Mouse (Mus musculus) spleen, adult 12 weeks (tissue): Measurements from ENCODE around the gene Tmc8.
"Not testable (repeated sequence)": the region's sequence is repeated elsewhere in the genome, so short reads cannot be mapped to it uniquely, and the experiment has no call there.

Experiments
- DNase-seq: peaks from one replicate; pipeline ENCODE4 v3.0.0; 2022; ENCODE audit warnings: low spot score

The Tmc8 gene

DNA sequence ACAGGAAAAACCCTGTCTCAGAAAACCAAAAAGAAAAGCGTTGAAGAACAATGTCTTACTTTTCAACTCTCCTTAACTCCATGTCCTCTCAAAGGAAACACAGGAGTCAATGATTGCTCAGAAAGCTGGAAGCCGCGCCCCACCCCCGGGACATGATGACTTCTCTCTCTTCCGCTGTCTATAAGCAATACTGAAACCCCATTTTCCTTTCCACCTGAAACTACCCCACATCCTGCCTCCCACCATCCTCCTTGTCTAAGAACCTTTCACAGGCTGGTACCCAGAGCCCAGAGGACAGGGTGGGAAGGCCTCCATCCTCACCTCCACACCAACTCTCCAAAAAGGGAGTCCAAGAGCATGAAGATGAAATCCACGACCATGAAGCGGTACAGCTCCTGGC, 9.5 kb upstream of the Tmc8 start:
- no peak for DNase-seq

DNA sequence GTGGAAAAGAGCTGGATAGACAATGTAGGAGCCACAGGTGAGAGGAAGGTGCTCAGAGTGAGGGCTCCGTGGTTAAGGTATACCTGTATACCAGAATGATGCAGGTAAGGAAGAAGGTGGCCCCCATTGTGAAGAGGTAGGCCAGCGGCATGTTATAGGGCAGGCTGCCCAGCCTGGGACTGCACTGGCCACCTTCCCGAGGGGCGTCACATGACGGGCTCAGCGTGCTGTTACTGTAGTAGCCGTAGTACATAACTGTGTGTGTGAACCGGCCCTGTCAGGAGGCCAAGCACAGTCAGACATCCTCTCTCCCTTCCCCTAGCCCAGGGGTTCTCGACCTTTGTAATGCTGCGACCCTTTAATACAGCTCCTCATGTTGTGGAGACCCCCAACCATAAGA, 7.0 kb upstream of the Tmc8 start:
- no peak for DNase-seq

DNA sequence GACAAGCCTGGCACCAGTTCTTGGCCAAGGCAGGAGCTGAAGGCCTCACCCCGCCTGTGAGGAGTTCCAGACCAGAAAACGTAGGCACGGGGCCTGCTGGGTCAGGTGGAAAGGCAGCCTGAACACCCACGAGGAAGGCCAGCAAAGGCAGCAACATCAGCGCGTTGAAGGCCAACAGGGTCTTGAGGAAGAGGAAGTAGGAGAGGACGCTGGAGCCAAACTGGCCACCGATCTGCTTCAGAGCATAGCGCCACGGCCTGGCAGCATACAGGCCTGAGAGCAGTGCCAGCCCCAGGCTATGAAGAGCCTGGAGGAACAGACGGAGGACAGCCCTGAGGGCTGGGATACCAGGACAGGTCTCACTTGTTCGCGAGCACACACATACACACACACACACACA, 6.3 kb upstream of the Tmc8 start:
- no peak for DNase-seq

DNA sequence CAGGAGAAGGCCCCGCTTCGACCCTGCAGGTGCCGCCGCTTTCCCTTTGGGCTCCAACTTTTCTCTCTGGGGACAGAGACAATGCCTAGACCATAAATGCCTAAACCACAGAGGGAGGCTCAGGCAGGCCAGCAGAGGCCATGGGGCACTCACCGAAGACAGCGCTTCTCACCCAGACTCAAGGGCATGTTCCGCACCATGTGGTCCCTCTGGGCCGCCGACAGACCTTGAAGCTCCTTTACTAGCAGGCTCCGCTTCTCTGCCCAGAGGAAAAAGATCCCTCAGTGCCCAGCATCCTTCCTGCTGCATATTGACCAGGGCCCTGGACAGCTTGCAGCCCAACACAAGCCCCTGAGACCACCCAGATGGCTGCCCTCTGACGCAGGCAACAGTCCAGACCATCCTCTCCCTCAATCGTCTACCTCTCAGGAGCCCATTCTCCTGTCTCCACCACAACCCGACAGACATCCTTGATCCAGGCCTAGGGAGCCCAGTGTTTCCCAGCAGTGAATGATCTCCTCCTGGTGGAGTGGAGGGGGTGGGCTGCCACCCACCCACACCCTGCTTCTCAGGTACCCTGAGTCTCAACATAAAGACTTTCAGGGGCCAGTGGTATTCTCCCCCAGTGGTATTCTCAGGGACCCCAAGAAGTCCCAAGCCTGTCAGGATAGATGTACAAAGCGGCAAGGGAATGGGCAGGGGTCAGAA, 5.6 kb upstream of the Tmc8 start:
- no peak for DNase-seq

DNA sequence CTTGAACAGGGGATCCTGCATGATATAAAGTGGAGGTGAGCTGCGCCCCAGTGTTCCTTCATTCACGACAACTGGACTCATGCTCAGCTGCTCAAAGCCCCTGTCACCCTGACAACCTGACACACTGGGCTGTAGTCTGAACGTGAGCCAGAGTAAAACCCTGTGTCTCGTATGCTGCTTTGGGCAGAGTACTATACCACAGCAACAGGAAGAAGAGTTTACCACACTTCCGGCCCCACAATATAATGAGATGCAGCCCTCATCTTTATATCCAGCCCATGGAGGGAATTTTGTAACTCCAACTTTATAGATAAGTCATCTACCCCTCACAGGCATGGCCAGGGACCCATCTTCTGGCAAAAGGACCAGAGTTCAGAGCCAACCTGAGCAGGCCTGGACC, 4.8 kb upstream of the Tmc8 start:
- no peak for DNase-seq

DNA sequence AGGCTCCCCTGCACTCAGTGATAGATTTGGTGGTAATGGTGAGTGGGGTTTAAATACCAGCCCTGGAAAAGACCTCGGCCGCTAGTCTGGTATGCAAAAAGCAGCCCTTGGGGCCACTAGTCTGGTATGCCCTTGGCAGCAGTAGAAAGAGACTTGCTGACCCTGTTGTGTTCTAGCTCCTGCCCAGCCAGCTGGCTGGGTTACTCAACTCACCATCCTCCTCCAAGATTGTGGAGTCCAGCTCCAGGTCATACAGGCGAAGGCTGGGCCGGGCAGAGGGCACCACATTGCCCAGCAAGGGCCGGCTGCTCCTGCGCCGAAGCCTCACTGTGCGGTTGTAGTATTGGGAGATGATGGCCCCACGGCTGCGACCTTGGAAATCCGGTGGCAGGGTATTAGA, 3.8 kb upstream of the Tmc8 start:
- DNase-seq: no peak

DNA sequence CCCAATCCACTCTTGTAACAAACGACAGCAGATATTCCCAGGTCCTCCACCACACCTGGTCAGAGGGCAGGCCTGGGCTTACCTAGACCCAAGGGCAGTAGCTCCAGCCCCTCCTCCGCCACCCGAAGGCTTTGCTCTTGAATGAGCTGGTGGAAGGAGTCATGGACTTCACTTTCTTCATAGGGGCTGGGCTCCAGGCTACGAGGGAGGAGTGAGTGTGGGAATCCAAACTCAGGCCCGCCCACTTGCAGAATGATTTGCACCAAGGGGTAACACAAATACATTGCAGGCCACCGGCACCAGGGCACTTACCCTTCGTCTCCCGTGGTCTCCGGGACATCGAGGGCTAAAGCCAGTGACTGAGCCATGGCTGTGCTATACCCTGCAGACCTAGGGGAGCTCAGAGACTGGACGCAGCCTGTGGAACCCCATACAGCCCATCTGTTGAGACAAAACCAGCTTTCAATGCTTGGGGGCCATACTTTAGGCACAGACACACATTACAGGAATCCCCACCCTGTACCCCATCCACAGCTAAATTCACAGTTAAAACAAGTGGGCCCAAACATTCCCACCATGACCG, 2.9 kb upstream of the Tmc8 start:
- DNase-seq: peak; percentile 41

DNA sequence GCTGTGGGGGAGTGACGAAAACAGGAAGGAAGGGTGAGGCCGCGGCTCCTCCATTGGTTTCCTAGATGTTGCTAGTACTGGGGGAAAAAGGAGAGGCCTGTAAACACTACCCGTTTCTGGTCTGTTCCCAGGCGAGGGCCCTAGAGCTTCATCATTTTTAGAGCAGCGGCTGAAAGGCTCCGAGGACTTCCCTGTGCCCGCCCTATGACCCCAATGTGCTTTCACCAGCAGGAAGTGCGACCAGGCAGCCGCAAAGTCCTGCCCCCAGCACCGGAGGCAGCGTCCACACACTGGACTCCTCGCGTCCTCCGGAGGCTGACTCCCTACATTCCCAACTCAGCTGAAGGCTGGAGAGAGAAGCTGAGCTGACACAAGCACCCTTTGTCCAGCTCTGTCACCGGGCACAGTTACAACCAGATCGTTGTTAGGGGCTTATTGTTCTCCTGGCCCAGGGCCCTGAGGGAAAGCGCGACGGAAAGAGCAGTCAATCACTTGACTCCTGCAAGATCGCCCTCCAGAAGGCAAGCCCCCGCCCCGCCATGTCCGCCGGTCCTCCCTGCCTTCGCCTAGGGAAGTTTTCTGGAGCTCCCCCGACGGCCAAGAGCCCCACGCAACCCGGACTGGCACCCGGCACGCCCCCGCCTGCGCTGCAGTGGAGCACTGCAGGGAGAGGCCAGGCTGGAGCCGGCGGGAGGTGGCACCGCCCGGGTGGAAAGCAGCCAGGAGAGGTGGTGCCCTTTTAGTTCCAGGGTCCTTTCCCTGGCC, 2.3 kb upstream of the Tmc8 start:
- peak; percentile 67 for DNase-seq

DNA sequence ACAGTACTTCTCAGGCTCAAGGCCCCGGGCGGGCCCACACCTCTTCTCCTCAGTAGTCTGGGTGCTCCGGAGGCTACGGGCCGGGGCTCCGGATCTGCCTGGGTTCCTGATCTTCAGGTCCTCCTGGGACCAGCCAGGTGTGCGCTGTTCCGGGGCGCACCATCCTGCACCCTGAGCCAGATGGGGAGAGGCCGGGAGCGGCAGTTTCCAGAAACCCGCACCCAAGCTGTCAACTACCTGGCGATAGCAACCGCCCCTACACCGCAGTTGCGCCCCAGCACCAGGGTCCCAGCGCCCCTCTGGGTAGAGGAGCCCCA, 1.7 kb upstream of the Tmc8 start:
- DNase-seq: no peak

DNA sequence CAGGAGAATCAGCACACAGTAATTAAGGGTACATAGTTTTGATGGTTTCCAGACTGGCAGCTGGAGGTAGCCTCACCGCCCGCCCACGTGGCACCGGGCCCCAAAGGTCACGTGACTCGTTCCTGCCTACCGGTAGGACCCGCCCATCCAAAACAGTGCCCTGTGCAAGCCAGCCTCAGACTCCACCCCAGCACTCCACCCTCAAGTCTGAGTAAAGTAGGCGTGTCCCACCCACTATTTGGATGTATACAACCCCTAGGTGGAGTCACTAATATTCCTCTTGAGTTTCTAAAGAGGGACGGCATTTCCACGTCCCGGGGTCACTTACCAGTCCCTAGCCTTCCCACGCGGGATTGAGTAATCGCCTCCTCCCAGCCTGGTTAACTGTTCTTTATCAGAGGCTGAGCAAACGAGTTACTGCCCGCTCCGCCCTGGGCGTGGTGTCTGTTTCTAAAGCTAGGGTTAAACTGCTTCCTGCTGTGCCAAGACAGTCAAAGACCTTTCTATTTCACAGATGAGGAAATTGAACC, 1.2 kb upstream of the Tmc8 start:
- peak; percentile 92 for DNase-seq

DNA sequence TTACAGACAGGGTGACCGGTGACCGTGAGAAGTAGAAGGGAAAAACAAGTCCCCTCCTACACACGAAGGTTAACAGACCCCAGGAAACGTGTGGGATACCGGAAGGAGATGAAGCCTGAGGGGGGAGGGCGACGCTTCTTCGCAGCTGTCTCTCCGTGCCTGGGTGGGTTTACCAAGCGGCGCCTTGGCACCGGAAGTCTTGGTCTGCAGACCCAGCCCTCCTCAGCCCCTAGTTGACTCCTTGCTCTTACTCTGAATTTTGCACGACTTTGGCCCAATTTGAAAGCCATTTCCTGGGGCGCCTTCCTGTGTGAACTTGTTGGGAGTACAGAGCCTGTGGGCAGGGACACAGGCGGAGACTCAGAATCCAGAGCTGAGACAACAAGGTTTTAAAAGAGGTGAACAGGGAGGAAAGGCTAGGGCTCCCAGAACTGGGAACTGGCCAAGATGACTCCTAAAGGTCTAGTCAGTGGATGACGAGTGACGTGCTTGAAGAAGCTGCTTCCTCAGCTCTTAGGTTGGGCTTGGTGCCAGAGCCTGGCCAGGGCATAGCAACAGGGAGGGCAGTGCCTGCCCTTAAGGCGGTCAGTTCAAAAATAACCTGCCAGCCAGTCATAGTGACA, 566 bp upstream of the Tmc8 start:
- DNase-seq: peak; percentile 67

DNA sequence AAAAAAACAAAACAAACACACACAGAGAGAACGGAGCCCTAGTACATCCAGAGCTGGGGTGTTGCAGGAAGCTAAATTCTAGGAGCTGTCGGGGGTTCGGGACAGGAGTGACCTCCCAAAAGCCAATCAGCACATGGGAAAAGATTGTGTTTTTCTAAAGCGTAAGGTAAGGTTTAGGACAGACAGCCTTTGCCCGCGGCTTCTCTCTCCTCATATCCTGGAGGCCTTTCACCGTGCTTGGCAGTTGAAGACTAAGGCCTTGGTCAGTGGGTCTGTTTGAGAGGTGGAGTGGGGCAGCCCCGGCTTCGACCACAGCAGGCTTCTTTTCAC, 794 bp downstream of the Tmc8 start:
- no peak for DNase-seq

DNA sequence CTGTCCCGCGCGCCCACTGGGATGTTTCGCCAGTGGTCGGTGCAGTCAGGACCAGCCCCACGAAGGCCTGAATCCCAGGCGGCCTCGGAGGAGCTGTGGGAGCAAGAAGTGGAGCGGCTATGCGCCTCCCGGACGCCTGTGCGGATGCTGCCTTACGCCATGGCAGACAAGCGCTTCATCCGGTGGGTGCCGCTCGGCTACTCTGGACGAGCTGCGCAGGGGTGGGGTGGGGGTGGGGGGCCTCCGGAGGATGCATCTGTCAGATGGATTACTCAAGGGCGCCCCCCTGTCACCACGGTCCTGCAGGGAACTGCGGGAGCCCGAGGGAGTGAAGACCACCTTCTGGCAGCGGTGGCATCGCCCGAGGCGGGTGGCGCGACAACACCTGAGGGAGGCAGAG, 1.2 kb downstream of the Tmc8 start:
- DNase-seq: peak; percentile 66

DNA sequence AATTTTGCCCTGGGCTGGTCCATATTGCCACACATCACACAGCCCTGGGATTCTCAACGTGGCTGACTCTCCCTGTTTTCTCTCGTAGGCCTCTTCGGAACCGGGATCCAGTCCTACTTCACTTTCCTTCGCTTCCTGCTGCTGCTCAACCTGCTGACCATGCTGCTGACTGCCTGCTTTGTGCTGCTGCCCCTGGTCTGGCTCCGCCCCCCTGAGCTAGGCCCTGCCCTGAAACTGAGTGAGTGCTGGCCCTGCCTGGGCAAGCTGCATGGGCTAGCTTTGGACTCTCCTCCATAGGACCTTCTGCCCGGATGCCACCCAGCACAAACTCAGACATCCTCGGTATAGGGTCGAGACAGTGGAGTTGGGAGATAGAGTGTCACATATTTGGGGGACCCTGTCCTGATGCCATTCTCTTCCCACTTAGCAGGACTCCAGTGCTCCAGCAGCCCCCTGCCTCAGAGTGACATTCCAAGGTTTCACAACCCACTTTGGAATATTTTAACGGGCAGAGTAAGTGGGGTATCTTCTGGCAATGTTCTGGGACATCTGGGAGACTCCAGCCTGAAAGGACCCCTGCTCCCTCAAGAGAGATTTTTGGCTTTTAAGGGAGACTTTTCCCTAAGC, 1.9 kb downstream of the Tmc8 start:
- DNase-seq: peak; percentile 57

DNA sequence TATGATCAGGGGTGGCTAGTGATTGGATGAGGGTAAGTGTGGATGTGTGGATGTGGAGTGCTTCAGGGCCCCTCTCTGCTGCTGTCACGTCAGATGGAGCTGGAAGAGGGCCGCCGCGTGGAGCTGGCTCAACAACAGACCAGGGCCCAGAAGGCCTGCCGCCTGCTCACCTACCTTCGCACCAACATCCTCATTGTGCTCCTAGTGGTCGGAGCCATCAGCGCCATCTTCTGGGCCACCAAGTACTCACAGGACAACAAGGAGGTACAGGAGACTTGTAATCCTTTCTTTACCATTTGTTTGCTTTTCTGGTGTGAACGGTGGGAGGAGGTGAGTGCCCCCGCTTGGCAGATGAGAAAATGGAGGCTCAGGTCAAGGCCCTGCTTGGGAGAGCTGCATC, 4.4 kb downstream of the Tmc8 start:
- peak; percentile 52 for DNase-seq

DNA sequence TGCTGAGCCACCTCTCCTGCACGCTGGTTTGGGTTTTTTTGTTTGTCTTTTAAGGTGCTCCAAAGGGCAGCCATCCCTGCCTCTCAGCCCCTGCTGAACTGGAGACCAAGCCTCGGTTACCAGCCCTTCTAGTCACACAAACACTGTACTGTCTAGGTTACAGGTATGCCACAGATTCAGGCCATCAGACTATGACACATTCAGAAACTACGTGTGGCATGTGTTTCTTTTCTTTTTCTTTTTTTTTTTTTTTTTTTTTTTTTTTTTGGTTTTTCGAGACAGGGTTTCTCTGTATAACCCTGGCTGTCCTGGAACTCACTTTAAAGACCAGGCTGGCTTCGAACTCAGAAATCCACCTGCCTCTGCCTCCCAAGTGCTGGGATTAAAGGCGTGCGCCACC, 6.6 kb downstream of the Tmc8 start:
- not testable (repeated sequence) for DNase-seq

DNA sequence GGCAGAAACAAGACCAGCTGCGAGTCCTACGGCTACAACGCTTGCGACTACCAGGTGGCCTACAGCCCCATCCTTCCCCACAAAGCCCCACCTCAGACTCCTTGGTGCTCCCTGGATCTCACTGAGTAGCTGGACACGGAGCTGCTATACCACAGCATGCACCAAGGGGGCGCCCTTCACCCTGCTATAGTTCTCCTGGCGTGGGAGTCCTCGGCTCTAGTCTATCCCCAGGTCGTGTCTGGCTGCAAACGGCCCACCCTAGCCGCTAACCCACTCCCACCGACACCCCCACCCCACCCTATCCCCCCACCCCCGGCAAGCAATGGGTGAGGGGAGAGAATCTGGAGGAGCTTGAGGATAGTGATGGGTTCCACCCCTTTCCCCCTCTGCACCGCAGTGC, 8.4 kb downstream of the Tmc8 start:
- DNase-seq: peak; percentile 64

DNA sequence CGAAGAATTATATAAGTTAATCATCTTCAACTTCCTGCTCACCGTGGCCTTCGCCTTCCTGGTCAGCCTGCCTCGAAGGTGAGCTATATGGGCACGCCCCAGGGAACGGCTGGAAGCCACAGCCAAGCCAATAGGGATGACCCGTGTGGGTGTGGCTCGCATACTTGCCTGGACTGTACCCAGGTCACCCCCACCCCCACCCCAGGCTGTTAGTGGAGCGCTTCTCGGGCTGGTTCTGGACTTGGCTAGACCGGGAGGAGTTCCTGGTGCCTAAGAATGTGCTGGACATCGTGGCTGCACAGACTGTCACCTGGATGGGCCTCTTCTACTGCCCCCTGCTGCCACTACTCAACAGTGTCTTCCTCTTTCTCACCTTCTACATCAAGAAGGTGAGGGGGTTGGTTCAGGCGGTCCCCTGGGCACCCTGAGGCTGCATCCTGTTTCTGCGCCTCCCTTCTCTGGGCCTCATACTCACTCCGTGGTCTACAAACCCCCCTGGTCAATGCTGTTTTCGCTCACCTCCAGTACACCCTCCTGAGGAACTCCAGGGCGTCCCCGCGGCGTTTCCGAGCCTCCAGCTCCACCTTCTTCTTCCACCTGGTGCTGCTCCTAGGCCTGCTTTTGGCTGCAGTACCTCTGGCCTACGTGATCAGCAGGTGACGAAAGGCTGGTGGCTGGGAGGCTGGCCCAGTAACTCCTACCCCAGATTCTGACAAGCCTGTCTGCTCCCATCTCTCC, 9.0 kb downstream of the Tmc8 start:
- DNase-seq: no peak

DNA sequence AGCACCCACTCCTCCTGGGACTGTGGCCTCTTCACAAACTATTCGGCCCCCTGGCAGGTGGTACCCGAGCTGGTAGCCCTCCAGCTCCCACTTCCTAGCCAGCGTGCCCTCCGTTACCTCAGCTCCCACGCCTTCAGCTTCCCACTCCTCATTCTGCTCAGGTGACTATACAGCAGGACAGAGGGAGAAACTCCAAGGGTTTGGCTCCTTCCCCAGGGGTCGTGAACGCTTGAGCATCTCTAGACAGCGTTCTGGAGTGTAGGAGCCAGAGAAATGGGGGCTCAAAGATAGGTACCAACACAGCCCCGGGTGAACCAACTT, 9.5 kb downstream of the Tmc8 start:
- DNase-seq: no peak

DNA sequence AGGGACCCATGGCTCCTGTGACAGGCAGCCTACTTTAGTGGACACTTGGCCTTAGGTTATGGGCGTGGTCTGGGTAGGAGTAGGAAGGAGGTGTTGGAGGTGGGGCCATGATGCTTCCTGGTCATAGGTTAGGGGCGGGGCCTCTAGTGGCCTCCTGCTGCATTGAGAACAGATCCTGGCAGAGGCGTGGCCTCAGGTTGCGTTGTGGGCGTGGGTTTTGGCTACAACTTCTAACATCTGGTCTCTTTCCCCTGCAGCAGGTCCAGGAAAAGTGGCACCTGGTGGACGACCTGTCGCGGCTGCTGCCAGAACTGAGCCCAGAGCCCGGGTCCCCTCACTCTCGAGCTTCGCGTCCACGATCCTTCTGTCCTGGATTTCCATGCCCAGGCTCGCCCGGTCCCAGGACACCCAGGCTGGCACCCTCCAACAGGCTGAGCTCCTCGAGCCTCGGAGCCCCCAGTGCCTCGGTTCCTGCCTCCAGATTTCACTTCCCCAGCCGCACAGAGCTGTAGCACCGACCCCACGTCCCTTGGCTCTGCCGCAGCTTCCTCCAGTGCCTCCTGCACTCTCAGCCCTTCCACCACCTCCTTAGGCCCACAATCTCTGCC, 10.5 kb downstream of the Tmc8 start:
- peak; percentile 75 for DNase-seq

DNA sequence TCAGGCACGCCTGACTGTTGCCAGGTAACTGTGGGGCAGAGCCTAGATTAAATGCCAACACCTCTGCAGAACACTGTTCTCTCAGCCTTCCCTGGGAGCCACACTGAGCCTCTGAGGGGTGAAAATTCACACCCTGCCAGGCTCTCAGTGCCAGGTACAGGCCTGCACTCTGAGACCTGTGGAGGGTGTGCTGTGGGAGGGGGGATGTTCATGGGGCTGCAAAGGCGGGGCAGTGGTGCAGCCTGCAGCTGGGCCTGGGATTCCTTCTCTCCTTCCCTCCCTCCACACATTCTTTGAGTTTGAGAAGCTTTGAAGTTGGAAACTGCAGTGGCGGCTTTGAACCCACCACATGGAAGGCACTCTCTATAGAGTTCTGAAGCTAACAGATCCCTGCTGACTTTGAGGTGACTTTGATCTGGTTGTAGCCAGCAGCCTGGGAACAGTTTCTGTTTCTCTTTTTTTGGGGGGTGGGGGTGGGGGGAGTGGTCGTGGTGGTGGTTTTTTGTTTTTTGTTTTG, 12.2 kb downstream of the Tmc8 start:
- no peak for DNase-seq
